Comparison of ENCODE assay signal across 13 mouse cellular contexts in genomic region chr1:39759231-39760175, GRCm38 (mm10). TPM values are rescaled to one million over a fixed set of nuclear protein-coding genes. Genes with fewer than 3 reads are reported as not detected.
DNase-seq lines count a peak whose midpoint lies in the region; ATAC-seq lines count a peak whose summit lies in the region.
"Had no signal": no experiment of that assay in that cellular context is flagged by ENCODE, and none has a peak within 500 bp of the region (broad histone marks: within the 10 kb centered on the region; RNA-seq: fewer than 3 reads in every experiment).

No protein-coding gene starts in this region.

- no peak overlapping the region for H3K27ac ChIP-seq in forebrain, embryonic 13.5 days
- H3K27ac ChIP-seq: forebrain, embryonic 15.5 days; limb, embryonic 13.5 days had no signal

- H3K4me2 ChIP-seq in forebrain, embryonic 13.5 days = no peak overlapping the region
- H3K4me2 ChIP-seq: forebrain, embryonic 15.5 days; limb, embryonic 13.5 days had no signal

- no peaks in the 10 kb centered on the region for H3K9me3 ChIP-seq in forebrain, embryonic 13.5 days (replicated peaks)
- H3K9me3 ChIP-seq: forebrain, embryonic 15.5 days; limb, embryonic 13.5 days had no signal

- peak; percentile 27 for DNase-seq in kidney, adult 18-20 months
- DNase-seq in kidney, adult 11 months = no peak
- DNase-seq in NIH3T3 (ENCODE audit: low read depth) = peak; percentile 85
- DNase-seq in fibroblast of lung, adult 2 months (ENCODE audit: low read depth) = peak; percentile 70
- peak; percentile 28 to 52 for DNase-seq in kidney, postnatal 25 days
- no peak for DNase-seq in left cerebral cortex, postnatal 10 days (ENCODE audit: extremely low spot score in 1 of 2, low spot score in 2 of 2)
- no peak for DNase-seq in right cerebral cortex, postnatal 14 days

- WGBS in forebrain, embryonic 13.5 days = 61% methylated on average over 9 of the region's 9 CpGs

- intact Hi-C loops in left cerebral cortex, postnatal 10 days (cut with DNase I) = loop anchor here (5.0 kb wide), 1 partner anchor 143 kb away; the partner anchor contains the start of gene Map4k4

- ATAC-seq in forebrain, embryonic 13.5 days = no peak
- ATAC-seq: forebrain, embryonic 15.5 days had no signal

- no peaks in the 10 kb centered on the region for H3K36me3 ChIP-seq in forebrain, embryonic 13.5 days (ENCODE audit: poor library complexity, severe bottlenecking)
- H3K36me3 ChIP-seq: forebrain, embryonic 15.5 days; limb, embryonic 13.5 days had no signal

- H3K4me3 ChIP-seq in forebrain, embryonic 13.5 days = no peak overlapping the region
- H3K4me3 ChIP-seq: forebrain, embryonic 15.5 days; limb, embryonic 13.5 days had no signal

- peaks cover 17% of the 10 kb centered on the region for H3K4me1 ChIP-seq in forebrain, embryonic 13.5 days

- no peak overlapping the region for H3K9ac ChIP-seq in forebrain, embryonic 13.5 days
- H3K9ac ChIP-seq: forebrain, embryonic 15.5 days; limb, embryonic 13.5 days had no signal

- 0 out of 2 replicates have a peak, but pooled peaks cover 6% of the 10 kb centered on the region for H3K27me3 ChIP-seq in forebrain, embryonic 13.5 days
- H3K27me3 ChIP-seq: CH12.LX; forebrain, embryonic 15.5 days; limb, embryonic 13.5 days had no signal

RNA-seq across cellular contexts. Expression of gene Rfx8, which starts 38.7 kb away (rescaled TPM):
- total RNA-seq in left cerebral cortex, postnatal 10 days (2021) = not detected
- 0.18 and 0.20 TPM in 2 replicates for polyA plus RNA-seq in forebrain, embryonic 13.5 days (2015; fragmentation: Nextera tagmentation; extraction: Ambion mirVana)
- total RNA-seq: CH12.LX had no signal
- polyA plus RNA-seq: forebrain, embryonic 15.5 days had no signal

RNA-seq across cellular contexts. Expression of gene Gm3646, which starts 45.6 kb away (rescaled TPM):
- total RNA-seq in left cerebral cortex, postnatal 10 days (2021) = not detected
- not detected in 2 replicates for polyA plus RNA-seq in forebrain, embryonic 13.5 days (2015; fragmentation: Nextera tagmentation; extraction: Ambion mirVana)
- total RNA-seq: CH12.LX had no signal
- polyA plus RNA-seq: brain, embryonic 14.5 days; forebrain, embryonic 15.5 days; limb, embryonic 13.5 days; spleen, adult 2 months had no signal

Comparison
In these comparisons a context has a peak if more than half of its experiments do, and no peak if none do; other contexts are left out.
1. DNase-seq: peak in kidney, adult 18-20 months (single experiment), NIH3T3 (single experiment), fibroblast of lung, adult 2 months (single experiment) and kidney, postnatal 25 days (2 of 2); none in kidney, adult 11 months (single experiment), left cerebral cortex, postnatal 10 days (0 of 2) and right cerebral cortex, postnatal 14 days (single experiment).